Mouse (Mus musculus): ENCODE results near the gene Ppp1r14b. TPM values are rescaled to one million over a fixed set of nuclear protein-coding genes. Genes with fewer than 3 reads are reported as not detected.
A peak's percentile ranks its signal among the peaks of the same experiment; 100 is the strongest.

Gene Ppp1r14b
- total RNA-seq, 2 experiments from 2014 or later = 117 to 145 TPM

DNA sequence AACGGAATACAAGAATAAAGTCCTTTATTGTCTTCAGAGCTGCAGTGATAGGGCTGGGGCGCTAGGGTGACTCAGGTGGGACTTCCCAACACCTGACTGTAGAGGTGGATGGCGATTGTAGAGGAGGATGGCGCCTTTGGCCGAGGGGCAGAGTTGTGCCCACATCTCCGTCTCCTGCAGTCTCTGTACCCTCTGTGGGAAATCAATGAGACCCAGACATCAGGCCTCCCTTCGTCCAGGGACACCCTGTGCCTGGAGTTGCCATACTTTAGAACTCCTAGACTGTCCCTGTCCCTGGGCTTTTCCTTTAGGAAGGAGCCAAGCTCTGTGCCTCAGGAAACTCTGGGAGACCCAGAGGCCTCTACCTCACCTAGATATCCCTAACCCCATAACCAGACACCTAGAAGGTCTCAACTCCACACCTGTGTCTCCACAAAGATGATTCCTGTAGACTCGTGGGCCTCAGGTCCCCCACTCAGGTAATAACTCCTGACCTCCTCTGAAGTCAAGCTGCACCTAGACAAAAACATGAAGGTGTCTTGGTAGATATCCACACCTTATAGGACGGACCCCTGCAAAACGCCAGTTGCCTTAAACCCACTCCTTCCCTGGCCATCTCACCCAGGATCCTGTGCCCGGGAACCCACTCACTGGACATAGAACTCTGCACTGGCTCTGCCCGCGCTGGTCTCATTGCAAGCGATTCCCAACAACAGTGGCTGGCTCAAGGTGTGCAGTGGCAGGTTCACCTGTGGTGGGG lies 18.4 kb downstream of the Ppp1r14b start:
- DNase-seq (ENCODE audit: low spot score) = no peak

DNA sequence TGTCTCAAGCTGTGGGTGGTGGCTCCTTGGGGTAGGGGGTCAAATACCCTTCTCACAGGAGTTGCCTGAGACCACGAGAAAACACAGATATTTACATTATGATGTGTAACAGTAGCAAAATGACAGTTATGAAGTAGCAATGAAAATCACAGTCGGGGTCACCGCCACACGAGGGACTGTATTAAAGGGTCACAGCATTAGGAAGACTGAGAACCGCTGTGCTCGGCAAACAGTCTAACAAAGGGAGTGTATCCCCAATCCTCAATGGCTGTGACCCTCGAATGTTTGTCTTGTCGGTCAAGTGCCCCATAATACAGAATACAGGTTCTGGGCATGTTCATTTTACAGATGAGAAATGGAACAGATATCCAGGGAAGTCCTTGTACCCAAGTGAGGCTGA lies 19.2 kb downstream of the Ppp1r14b start:
- DNase-seq (ENCODE audit: low spot score) = no peak

DNA sequence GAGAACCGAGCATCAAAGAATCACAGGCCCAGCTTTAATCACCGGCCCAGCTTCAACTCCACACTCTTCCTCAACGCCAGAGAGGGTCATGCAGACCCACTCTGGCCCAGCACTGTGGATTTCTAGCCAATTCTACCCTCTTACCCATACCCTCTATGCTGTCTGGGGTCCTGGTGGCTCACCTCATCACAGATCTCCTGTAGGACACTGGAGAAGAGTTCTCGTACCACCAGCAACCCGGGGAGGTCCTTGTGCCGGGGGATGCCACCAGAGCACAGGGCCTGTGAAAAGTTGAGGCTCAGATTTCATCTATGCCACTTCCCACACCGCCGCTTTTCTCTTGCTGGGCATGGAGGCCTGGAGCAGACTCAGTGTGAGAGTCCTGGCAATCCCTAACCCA lies 19.7 kb downstream of the Ppp1r14b start:
- DNase-seq (ENCODE audit: low spot score) = no peak

DNA sequence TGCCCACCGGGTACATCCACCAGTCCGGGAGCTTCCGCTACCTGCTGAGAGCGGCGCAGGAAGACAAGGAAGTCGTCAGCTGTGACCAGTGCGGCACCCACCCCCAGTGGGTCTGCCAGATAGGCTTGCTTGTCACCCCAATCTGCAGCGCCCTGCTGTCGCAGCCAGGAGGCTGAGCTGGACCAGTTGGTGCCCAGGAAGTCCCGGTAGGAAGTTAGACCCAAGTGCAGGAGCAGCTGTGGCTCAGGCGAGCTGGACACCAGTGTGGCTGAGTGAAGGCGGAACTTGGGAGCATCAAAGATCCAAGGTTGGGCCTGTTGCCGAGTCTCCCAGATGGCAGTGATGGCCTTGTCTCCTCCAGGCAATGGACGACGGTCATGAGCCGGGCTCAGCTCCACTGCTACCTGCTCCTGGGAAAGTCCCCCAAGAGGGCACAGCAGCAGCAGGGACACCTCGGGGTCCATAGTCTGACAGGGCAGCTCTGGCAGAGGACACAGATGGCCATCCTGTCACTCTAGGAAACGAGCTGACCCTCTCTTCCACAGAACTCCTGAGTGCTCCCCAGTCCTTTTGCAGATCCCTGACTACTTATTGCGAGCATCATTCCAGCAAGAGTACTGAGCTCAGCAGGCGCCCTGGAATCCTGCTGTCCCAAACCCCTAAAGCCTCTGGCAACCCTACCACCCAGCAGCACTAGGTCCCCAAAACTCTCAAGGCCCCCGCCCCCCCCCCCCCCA lies 20.7 kb downstream of the Ppp1r14b start:
- no peak for DNase-seq (ENCODE audit: low spot score)

DNA sequence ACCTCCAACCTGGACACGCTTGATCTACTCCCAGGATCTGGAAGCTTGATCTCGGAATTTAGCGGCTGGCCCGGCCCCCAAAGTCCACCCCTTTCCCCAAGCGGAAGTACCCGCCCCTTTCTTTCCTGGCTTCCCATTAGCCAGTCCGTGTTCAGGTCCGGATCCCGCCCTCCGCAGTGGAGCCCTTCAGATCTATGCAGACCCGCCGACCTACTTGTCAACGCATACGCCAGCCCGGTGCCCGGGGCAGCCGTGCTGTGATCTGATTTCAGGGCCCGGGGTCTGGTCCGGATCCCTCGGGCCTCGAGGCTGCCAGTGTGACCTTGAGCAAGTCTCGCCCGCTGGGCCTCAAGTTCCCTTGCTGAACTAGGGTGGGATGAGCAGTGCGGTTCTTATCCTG lies 21.2 kb downstream of the Ppp1r14b start, which contains the start of the genes Nudt22 and Trpt1:
Gene Nudt22, minus strand, starts transcription at position 112 of the 400 bp plus-strand sequence.
Gene Trpt1, plus strand, starts transcription at position 126 of the 400 bp plus-strand sequence.
- DNase-seq (ENCODE audit: low spot score) = peak; percentile 90

GRCm38 (mm10) chr19:6997721-6998290 lies 23.0 kb downstream of the Ppp1r14b start:
- no peak for DNase-seq (ENCODE audit: low spot score)

DNA sequence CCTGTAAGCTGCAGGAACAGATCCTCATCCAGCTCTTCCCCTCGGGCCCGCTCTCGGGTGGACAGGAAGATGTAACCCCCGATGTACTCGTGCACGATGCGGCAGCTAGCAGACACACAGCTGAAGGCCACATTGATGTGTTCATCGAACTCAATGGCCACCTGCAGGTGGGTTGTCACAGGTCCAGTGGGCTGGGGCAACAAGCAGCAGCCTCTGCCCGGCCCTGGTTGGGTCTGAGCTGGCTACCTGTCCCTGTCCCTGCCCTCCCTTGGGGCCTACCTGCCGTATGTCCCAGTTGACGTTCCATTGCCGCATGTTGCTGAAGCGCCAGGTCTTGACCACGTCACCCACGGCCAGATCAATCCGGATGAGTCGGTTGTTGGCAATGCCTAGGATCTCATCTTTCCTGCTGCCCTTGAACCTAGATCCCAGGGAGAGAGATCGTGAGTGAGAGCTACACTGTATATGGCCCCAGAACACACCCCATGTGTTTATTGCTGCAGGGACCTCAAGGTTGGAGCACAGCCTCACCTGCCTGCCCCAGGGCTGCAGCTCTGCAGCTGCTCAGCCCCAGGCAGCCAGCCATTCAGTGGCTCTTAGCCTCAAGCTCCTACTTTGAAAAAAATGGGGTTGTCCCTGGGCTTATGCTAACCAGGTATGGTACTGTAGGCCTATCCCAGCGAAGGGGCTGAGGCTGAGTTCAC lies 24.7 kb downstream of the Ppp1r14b start:
- no peak for DNase-seq (ENCODE audit: low spot score)

GRCm38 (mm10) chr19:7006892-7007593 lies 32.3 kb downstream of the Ppp1r14b start:
- no peak for DNase-seq (ENCODE audit: low spot score)

DNA sequence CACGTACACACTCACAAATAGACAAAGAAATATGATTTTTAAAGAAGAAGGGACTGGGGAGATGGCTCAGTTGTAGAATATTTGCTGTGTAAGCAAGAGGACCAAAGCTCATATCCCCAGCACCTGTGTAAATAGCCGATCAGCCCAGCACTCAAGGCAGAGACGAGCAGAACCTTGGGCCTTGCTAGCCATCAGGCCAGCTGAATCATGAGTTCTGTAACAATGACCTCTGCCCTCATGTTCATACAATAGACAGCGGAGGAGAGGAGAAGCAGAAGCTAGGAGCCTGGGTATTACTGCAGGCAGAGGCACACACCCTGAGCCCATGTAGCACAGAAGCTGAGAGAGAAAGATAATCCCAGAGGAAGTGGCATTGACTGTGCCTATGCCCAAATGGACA lies 37.7 kb downstream of the Ppp1r14b start:
- DNase-seq (ENCODE audit: low spot score) = no peak

DNA sequence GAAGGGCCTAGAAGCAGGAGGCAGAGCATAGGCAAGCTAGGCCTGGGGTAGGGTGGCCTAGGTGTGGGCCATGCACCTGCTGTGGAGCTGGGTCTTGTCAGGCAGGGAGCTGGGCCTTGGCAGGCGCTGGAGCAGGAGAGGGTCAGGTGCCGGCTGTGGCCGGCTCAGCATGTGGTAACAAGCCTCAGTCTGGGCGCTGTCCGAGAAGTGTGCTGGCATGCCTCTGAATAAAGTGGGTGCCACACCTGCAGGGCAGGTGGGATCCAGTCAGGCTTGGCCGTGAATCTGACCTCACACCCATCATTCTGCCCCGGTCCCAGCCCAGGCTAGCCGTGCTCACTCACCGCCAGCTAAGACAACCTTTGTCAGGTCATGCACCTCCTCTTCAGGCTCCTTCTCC lies 39.2 kb downstream of the Ppp1r14b start:
- DNase-seq (ENCODE audit: low spot score) = no peak

- DNase-seq (ENCODE audit: low spot score) = no peak
Measured at GRCm38 (mm10) chr19:7014481-7015135, 39.8 kb downstream of the Ppp1r14b start.

- no peak for DNase-seq (ENCODE audit: low spot score)
Measured at GRCm38 (mm10) chr19:7017541-7018457, 43.0 kb downstream of the Ppp1r14b start.

DNA sequence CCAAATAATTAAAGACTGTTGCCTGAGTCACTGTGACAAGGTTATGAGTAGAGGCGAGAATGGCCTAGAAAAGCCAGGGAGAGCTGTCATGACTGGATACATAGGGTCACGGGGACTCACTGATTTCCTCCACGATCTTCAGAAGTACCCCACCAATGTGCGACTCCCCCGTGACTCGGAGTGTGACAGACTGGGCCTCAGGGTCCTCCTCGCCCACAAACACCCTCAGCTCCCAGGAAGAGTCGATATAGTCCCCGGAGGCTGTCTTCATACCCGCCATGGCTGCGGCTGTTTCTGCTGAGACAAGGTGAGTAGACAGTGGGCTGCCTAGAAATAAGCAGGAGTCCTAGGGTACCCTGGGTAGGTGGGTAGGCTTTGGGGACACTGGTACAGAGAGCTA lies 43.8 kb downstream of the Ppp1r14b start:
- no peak for DNase-seq (ENCODE audit: low spot score)

DNA sequence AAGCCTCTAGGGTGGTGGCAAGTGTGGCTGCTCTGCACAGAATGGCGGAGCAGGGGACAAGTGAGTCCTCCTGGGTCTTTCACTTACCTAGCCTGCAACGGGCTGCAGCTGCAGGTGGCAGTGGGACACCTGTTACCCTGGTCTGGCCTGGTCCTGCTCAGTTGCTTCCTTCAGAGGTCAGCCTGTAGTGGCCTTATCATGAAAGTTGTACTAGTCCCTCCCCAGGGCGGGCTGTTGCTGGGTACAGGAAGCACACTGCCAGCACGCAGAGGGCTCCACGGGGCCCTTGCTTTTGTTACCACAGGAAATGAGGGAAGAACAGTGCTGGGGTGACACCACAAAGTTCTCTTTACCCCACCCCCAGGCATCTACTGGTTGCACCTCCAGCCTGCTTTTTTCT lies 44.4 kb downstream of the Ppp1r14b start, which contains the start of gene Fermt3:
Gene Fermt3, minus strand, starts transcription at position 279 of the 400 bp plus-strand sequence.
- no peak for DNase-seq (ENCODE audit: low spot score)

DNA sequence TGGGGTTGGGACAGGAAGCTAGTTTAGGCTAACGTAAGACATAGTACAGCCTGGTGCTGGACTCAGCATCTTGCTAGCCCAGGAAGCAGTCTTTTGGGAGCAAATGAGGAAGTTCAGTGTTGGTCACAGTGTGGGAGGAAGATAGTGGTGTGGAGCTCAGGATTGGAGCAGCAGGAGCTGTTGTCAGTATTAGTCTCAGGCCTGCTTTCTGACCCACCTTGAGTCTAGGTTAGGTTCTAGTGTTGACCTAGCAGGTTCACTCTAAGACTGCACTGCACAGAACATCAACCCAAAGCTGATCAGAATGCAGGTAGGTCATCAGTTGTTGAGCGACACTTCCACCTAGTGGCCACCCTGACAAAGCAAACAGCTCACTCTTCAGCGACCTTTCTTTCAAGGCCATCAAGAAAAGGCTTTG lies 45.5 kb downstream of the Ppp1r14b start:
- peak; percentile 39 for DNase-seq (ENCODE audit: low spot score)

All from gastrocnemius, adult 18-20 months (tissue).